Mouse (Mus musculus): Measurements from ENCODE around the gene Dus3l. TPM values are rescaled to one million over a fixed set of nuclear protein-coding genes. Genes with fewer than 3 reads are reported as not detected.

Gene Dus3l
- polyA plus RNA-seq, 2 experiments, result 43.6 to 107 TPM

- Histone ChIP-seq H3K4me1 (ENCODE audit: control insufficient read depth, insufficient read depth, low read length) (peaks cover 29% of the 10 kb centered on the region), H3K9me3 (ENCODE audit: control insufficient read depth, low read length) (no peaks in the 10 kb centered on the region), H3K4me2 (replicated peaks; ENCODE audit: low read depth, low read length, severe bottlenecking) (no peak overlapping the region), H3K27ac (replicated peaks; ENCODE audit: low read depth, low read length) (no peak overlapping the region), H3K36me3 (ENCODE audit: control insufficient read depth, insufficient read depth, low read length) (peaks cover 4% of the 10 kb centered on the region; the same call in 1 of the 2 replicates), H3K9ac (ENCODE audit: low read depth, low read length, severe bottlenecking) (no peak overlapping the region), H3K27me3 (ENCODE audit: control insufficient read depth, insufficient read depth, low read length) (no peaks in the 10 kb centered on the region), H3K4me3 (replicated peaks; ENCODE audit: low read length) (no peak overlapping the region)
- no peak for TF ChIP-seq POLR2A (IDR thresholded peaks at IDR 0.05; ENCODE audit: borderline replicate concordance, extremely low read depth, insufficient read depth, insufficient read length)
- no peak for DNase-seq (ENCODE audit: low spot score)
- no peak for ATAC-seq (ENCODE audit: low FRiP score, low read depth)
- 17% methylated on average over 12 of the region's 12 CpGs for WGBS
Measured at GRCm38 (mm10) chr17:56728117-56728516, 36.4 kb upstream of the Dus3l start.

- no peak for DNase-seq (ENCODE audit: low spot score)
- WGBS, result 49% methylated on average over 6 of the region's 6 CpGs
- no peak for TF ChIP-seq POLR2A (IDR thresholded peaks at IDR 0.05; ENCODE audit: borderline replicate concordance, extremely low read depth, insufficient read depth, insufficient read length)
- H3K27ac ChIP-seq (replicated peaks; ENCODE audit: low read depth, low read length), result no peak overlapping the region
- H3K4me2 ChIP-seq (replicated peaks; ENCODE audit: low read depth, low read length, severe bottlenecking), result no peak overlapping the region
- no peak overlapping the region for H3K4me3 ChIP-seq (replicated peaks; ENCODE audit: low read length)
- no peaks in the 10 kb centered on the region for H3K27me3 ChIP-seq (ENCODE audit: control insufficient read depth, insufficient read depth, low read length)
- no peak for ATAC-seq (ENCODE audit: low FRiP score, low read depth)
- H3K36me3 ChIP-seq (ENCODE audit: control insufficient read depth, insufficient read depth, low read length), result no peaks in the 10 kb centered on the region
- H3K4me1 ChIP-seq (ENCODE audit: control insufficient read depth, insufficient read depth, low read length), result peaks cover 19% of the 10 kb centered on the region; the same call in 1 of the 2 replicates
- H3K9me3 ChIP-seq (ENCODE audit: control insufficient read depth, low read length), result no peaks in the 10 kb centered on the region
- H3K9ac ChIP-seq (ENCODE audit: low read depth, low read length, severe bottlenecking), result no peak overlapping the region
Measured at GRCm38 (mm10) chr17:56729151-56729550, 35.4 kb upstream of the Dus3l start.

GRCm38 (mm10) chr17:56729656-56730055, 34.9 kb upstream of the Dus3l start:
- no peak overlapping the region for H3K27ac ChIP-seq (replicated peaks; ENCODE audit: low read depth, low read length)
- no peak overlapping the region for H3K9ac ChIP-seq (ENCODE audit: low read depth, low read length, severe bottlenecking)
- peaks cover 18% of the 10 kb centered on the region; the same call in 1 of the 2 replicates for H3K4me1 ChIP-seq (ENCODE audit: control insufficient read depth, insufficient read depth, low read length)
- H3K36me3 ChIP-seq (ENCODE audit: control insufficient read depth, insufficient read depth, low read length), result no peaks in the 10 kb centered on the region
- no peak for TF ChIP-seq POLR2A (IDR thresholded peaks at IDR 0.05; ENCODE audit: borderline replicate concordance, extremely low read depth, insufficient read depth, insufficient read length)
- H3K9me3 ChIP-seq (ENCODE audit: control insufficient read depth, low read length), result no peaks in the 10 kb centered on the region
- H3K4me2 ChIP-seq (replicated peaks; ENCODE audit: low read depth, low read length, severe bottlenecking), result no peak overlapping the region
- H3K27me3 ChIP-seq (ENCODE audit: control insufficient read depth, insufficient read depth, low read length), result no peaks in the 10 kb centered on the region
- H3K4me3 ChIP-seq (replicated peaks; ENCODE audit: low read length), result no peak overlapping the region
- WGBS, result 73% methylated on average over 2 of the region's 2 CpGs
- DNase-seq (ENCODE audit: low spot score) (no peak), ATAC-seq (ENCODE audit: low FRiP score, low read depth) (no peak)

GRCm38 (mm10) chr17:56736534-56736933, 28.0 kb upstream of the Dus3l start:
- no peak overlapping the region for H3K4me3 ChIP-seq (replicated peaks; ENCODE audit: low read length)
- no peak for DNase-seq (ENCODE audit: low spot score)
- no peak overlapping the region for H3K4me2 ChIP-seq (replicated peaks; ENCODE audit: low read depth, low read length, severe bottlenecking)
- H3K4me1 ChIP-seq (ENCODE audit: control insufficient read depth, insufficient read depth, low read length), result no peaks in the 10 kb centered on the region
- ATAC-seq (ENCODE audit: low FRiP score, low read depth), result no peak
- no peaks in the 10 kb centered on the region for H3K27me3 ChIP-seq (ENCODE audit: control insufficient read depth, insufficient read depth, low read length)
- no peak for TF ChIP-seq POLR2A (IDR thresholded peaks at IDR 0.05; ENCODE audit: borderline replicate concordance, extremely low read depth, insufficient read depth, insufficient read length)
- H3K36me3 ChIP-seq (ENCODE audit: control insufficient read depth, insufficient read depth, low read length), result no peaks in the 10 kb centered on the region
- no peak overlapping the region for H3K9ac ChIP-seq (ENCODE audit: low read depth, low read length, severe bottlenecking)
- WGBS, result 44% methylated on average over 8 of the region's 8 CpGs
- no peaks in the 10 kb centered on the region for H3K9me3 ChIP-seq (ENCODE audit: control insufficient read depth, low read length)
- no peak overlapping the region for H3K27ac ChIP-seq (replicated peaks; ENCODE audit: low read depth, low read length)

DNA sequence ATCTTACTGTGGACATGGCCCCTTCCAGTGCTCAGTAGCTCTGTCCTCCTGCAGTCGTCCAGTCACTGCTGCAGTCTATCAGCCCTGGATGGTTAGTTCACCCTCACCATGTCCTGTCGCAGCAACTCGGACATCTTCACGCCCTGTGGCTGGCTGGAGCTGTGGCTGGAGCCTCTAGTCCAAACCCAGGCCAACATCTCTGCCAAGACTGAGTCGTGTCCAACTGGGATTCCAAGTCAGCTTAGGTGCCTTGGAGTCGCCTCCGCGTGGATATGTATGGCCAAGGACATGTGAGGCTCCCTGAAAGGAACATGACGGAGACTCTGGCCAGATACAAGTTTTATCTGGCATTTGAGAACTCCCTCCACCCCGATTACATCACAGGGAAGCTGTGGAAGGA, 26.3 kb upstream of the Dus3l start:
- no peaks in the 10 kb centered on the region for H3K27me3 ChIP-seq (ENCODE audit: control insufficient read depth, insufficient read depth, low read length)
- 86% methylated on average over 10 of the region's 10 CpGs for WGBS

More for the DNA sequence above, 26.3 kb upstream of the Dus3l start:
- Histone ChIP-seq H3K4me2 (replicated peaks; ENCODE audit: low read depth, low read length, severe bottlenecking) (no peak overlapping the region), H3K4me3 (replicated peaks; ENCODE audit: low read length) (no peak overlapping the region), H3K9me3 (ENCODE audit: control insufficient read depth, low read length) (no peaks in the 10 kb centered on the region), H3K36me3 (ENCODE audit: control insufficient read depth, insufficient read depth, low read length) (no peaks in the 10 kb centered on the region), H3K9ac (ENCODE audit: low read depth, low read length, severe bottlenecking) (no peak overlapping the region), H3K27ac (replicated peaks; ENCODE audit: low read depth, low read length) (no peak overlapping the region), H3K4me1 (ENCODE audit: control insufficient read depth, insufficient read depth, low read length) (no peaks in the 10 kb centered on the region)
- ATAC-seq (ENCODE audit: low FRiP score, low read depth), result no peak
- DNase-seq (ENCODE audit: low spot score), result no peak
- no peak for TF ChIP-seq POLR2A (IDR thresholded peaks at IDR 0.05; ENCODE audit: borderline replicate concordance, extremely low read depth, insufficient read depth, insufficient read length)

Measured in limb, embryonic 14.5 days (tissue).